Mouse (Mus musculus): Measurements from ENCODE around the gene Nox1. TPM values are rescaled to one million over a fixed set of nuclear protein-coding genes. Genes with fewer than 3 reads are reported as not detected.

The Nox1 gene
- total and polyA plus RNA-seq, 2 experiments: not detected

GRCm38 (mm10) chrX:134058987-134059712 lies 162.6 kb downstream of the Nox1 start, which contains the start of gene Cstf2:
Gene Cstf2, plus strand, starts transcription at chrX:134059187.
- 1% methylated on average over 38 of the region's 77 CpGs for WGBS
- H3K9ac ChIP-seq (ENCODE audit: low read depth, low read length): peak within 1 kb of the TSS; percentile 75
- peak within 1 kb of the TSS; percentile 62 for H3K27ac ChIP-seq (replicated peaks; ENCODE audit: insufficient read depth, low read depth, low read length)
- no peaks in the 10 kb centered on the region for H3K79me2 ChIP-seq (ENCODE audit: control insufficient read depth, insufficient read depth, low read length)
- peak within 1 kb of the TSS; percentile 77 for H3K4me3 ChIP-seq (ENCODE audit: insufficient read depth, low read depth, low read length)
- DNase-seq (ENCODE audit: extremely low read depth, low read depth, low spot score): peak; percentile 82
- TF ChIP-seq CTCF (IDR thresholded peaks at IDR 0.05; ENCODE audit: low read depth, low read length) (no peak), POLR2A (IDR thresholded peaks at IDR 0.05; ENCODE audit: extremely low read depth, insufficient read depth, low read length) (no peak)
- no peaks in the 10 kb centered on the region for H3K27me3 ChIP-seq (ENCODE audit: control insufficient read depth, insufficient read depth, low read length)
- H3K4me1 ChIP-seq (ENCODE audit: control insufficient read depth, insufficient read depth, low read length): no peaks in the 10 kb centered on the region
- peaks cover 8% of the 10 kb centered on the region for H3K36me3 ChIP-seq (ENCODE audit: control insufficient read depth, insufficient read depth, low read length)

- DNase-seq (ENCODE audit: extremely low read depth, low read depth, low spot score): no peak
- Histone ChIP-seq H3K4me1 (ENCODE audit: control insufficient read depth, insufficient read depth, low read length) (no peaks in the 10 kb centered on the region), H3K79me2 (ENCODE audit: control insufficient read depth, insufficient read depth, low read length) (no peaks in the 10 kb centered on the region), H3K4me3 (ENCODE audit: insufficient read depth, low read depth, low read length) (peak overlapping the region; percentile 40; the same call in 1 of the 2 replicates), H3K36me3 (ENCODE audit: control insufficient read depth, insufficient read depth, low read length) (peaks cover 5% of the 10 kb centered on the region), H3K27ac (replicated peaks; ENCODE audit: insufficient read depth, low read depth, low read length) (no peak overlapping the region), H3K9ac (ENCODE audit: low read depth, low read length) (no peak overlapping the region), H3K27me3 (ENCODE audit: control insufficient read depth, insufficient read depth, low read length) (no peaks in the 10 kb centered on the region)
- TF ChIP-seq CTCF (IDR thresholded peaks at IDR 0.05; ENCODE audit: low read depth, low read length): no peak
- TF ChIP-seq POLR2A (IDR thresholded peaks at IDR 0.05; ENCODE audit: extremely low read depth, insufficient read depth, low read length): no peak
- 62% methylated on average over 14 of the region's 14 CpGs for WGBS
Observed at GRCm38 (mm10) chrX:134058040-134058875, 163.5 kb downstream of the Nox1 start.

- Histone ChIP-seq H3K27ac (replicated peaks; ENCODE audit: insufficient read depth, low read depth, low read length) (no peak overlapping the region), H3K27me3 (ENCODE audit: control insufficient read depth, insufficient read depth, low read length) (no peaks in the 10 kb centered on the region), H3K4me1 (ENCODE audit: control insufficient read depth, insufficient read depth, low read length) (no peaks in the 10 kb centered on the region), H3K4me3 (ENCODE audit: insufficient read depth, low read depth, low read length) (no peak overlapping the region), H3K79me2 (ENCODE audit: control insufficient read depth, insufficient read depth, low read length) (no peaks in the 10 kb centered on the region), H3K9ac (ENCODE audit: low read depth, low read length) (no peak overlapping the region), H3K36me3 (ENCODE audit: control insufficient read depth, insufficient read depth, low read length) (no peaks in the 10 kb centered on the region)
- no peak for DNase-seq (ENCODE audit: extremely low read depth, low read depth, low spot score)
- no peak for TF ChIP-seq POLR2A (IDR thresholded peaks at IDR 0.05; ENCODE audit: extremely low read depth, insufficient read depth, low read length)
- TF ChIP-seq CTCF (IDR thresholded peaks at IDR 0.05; ENCODE audit: low read depth, low read length): no peak
- WGBS: 78% methylated on average over 2 of the region's 2 CpGs
Observed at GRCm38 (mm10) chrX:134056897-134057296, 164.9 kb downstream of the Nox1 start.

- no peaks in the 10 kb centered on the region for H3K27me3 ChIP-seq (ENCODE audit: control insufficient read depth, insufficient read depth, low read length)
- 37% methylated on average over 1 of the region's 1 CpGs for WGBS
- no peak for TF ChIP-seq CTCF (IDR thresholded peaks at IDR 0.05; ENCODE audit: low read depth, low read length)
- no peak for TF ChIP-seq POLR2A (IDR thresholded peaks at IDR 0.05; ENCODE audit: extremely low read depth, insufficient read depth, low read length)
Observed at GRCm38 (mm10) chrX:134048994-134049393, 172.8 kb downstream of the Nox1 start.

More at GRCm38 (mm10) chrX:134048994-134049393, 172.8 kb downstream of the Nox1 start:
- H3K27ac ChIP-seq (replicated peaks; ENCODE audit: insufficient read depth, low read depth, low read length): no peak overlapping the region
- H3K4me1 ChIP-seq (ENCODE audit: control insufficient read depth, insufficient read depth, low read length): no peaks in the 10 kb centered on the region
- no peak for DNase-seq (ENCODE audit: extremely low read depth, low read depth, low spot score)
- H3K79me2 ChIP-seq (ENCODE audit: control insufficient read depth, insufficient read depth, low read length): no peaks in the 10 kb centered on the region
- no peaks in the 10 kb centered on the region for H3K36me3 ChIP-seq (ENCODE audit: control insufficient read depth, insufficient read depth, low read length)
- H3K4me3 ChIP-seq (ENCODE audit: insufficient read depth, low read depth, low read length): no peak overlapping the region
- H3K9ac ChIP-seq (ENCODE audit: low read depth, low read length): no peak overlapping the region

Other genes starting within 250 kb of the Nox1 start
- gene Sytl4, start 240.1 kb downstream of the Nox1 start, total RNA-seq (2014; rRNA removed): 2.3 and 2.5 TPM in 2 replicates
- gene Sytl4, start 240.1 kb downstream of the Nox1 start, polyA plus RNA-seq (2012; rRNA removed): 0.54 and 0.71 TPM in 2 replicates
- gene Cstf2, start 162.8 kb downstream of the Nox1 start, total RNA-seq (2014; rRNA removed): 8.1 and 8.9 TPM in 2 replicates
- 7.5 and 8.1 TPM in 2 replicates for gene Cstf2, start 162.8 kb downstream of the Nox1 start, polyA plus RNA-seq (2012; rRNA removed)
- gene Xkrx, start 59.9 kb downstream of the Nox1 start, total RNA-seq (2014; rRNA removed): 0.07 and 0.09 TPM in 2 replicates
- gene Xkrx, start 59.9 kb downstream of the Nox1 start, polyA plus RNA-seq (2012; rRNA removed): 0.09 and 0.10 TPM in 2 replicates
- not detected in 2 replicates for gene Arl13a, start 34.5 kb downstream of the Nox1 start, total RNA-seq (2014; rRNA removed)
- gene Arl13a, start 34.5 kb downstream of the Nox1 start, polyA plus RNA-seq (2012; rRNA removed): not detected in 2 replicates
- gene Trmt2b, start 55.0 kb upstream of the Nox1 start, total RNA-seq (2014; rRNA removed): 25.2 and 27.3 TPM in 2 replicates
- gene Trmt2b, start 55.0 kb upstream of the Nox1 start, polyA plus RNA-seq (2012; rRNA removed): 9.2 and 10.0 TPM in 2 replicates
- 0.18 and 1.1 TPM in 2 replicates for gene Tmem35a, start 73.3 kb upstream of the Nox1 start, total RNA-seq (2014; rRNA removed)
- 0.04 TPM in 2 replicates for gene Tmem35a, start 73.3 kb upstream of the Nox1 start, polyA plus RNA-seq (2012; rRNA removed)
- 0.18 and 0.47 TPM in 2 replicates for gene Cenpi, start 86.1 kb upstream of the Nox1 start, total RNA-seq (2014; rRNA removed)
- gene Cenpi, start 86.1 kb upstream of the Nox1 start, polyA plus RNA-seq (2012; rRNA removed): not detected in 2 replicates
- under 0.01 TPM in 1 of 2 replicates, not detected in the other for gene Drp2, start 182.6 kb upstream of the Nox1 start, total RNA-seq (2014; rRNA removed)
- gene Drp2, start 182.6 kb upstream of the Nox1 start, polyA plus RNA-seq (2012; rRNA removed): not detected in 2 replicates